Mouse (Mus musculus): Measurements from ENCODE around the gene F2.

Gene F2

GRCm38 (mm10) chr2:91636229-91636628 is at the start of gene F2:
F2 (minus strand) TSS chr2:91636414.
- in situ Hi-C loops (cut with MboI; ENCODE audit: low sequenced_read_pairs): no loop called here

- in situ Hi-C loops (cut with MboI; ENCODE audit: low sequenced_read_pairs): no loop called here
Measured at GRCm38 (mm10) chr2:91683919-91684318, 47.7 kb upstream of the F2 start.

- in situ Hi-C loops (cut with MboI; ENCODE audit: low sequenced_read_pairs): no loop called here
Measured at GRCm38 (mm10) chr2:91682850-91683249, 46.6 kb upstream of the F2 start.

- in situ Hi-C loops (cut with MboI; ENCODE audit: low sequenced_read_pairs): no loop called here
Measured at GRCm38 (mm10) chr2:91676961-91677360, 40.7 kb upstream of the F2 start.

DNA sequence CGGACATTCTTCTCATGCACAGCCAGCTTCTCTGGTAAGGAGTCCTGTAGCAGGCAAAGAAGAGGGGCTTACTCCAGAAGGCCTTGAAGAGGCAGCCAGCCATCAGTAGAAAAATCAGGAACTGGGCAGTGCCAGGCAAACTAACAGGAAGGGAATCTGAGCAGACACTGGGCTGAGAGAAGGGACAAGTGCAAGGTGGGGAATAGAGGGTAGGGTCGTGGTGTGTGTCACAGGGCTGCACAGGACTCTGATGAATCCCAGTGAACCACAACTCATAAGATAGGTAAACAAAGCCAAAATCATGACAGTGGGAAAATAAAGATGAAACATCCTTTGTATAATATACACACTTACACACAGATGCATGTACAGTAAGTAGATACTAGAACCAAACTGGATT is 40.2 kb upstream of the F2 start:
- in situ Hi-C loops (cut with MboI; ENCODE audit: low sequenced_read_pairs): no loop called here

DNA sequence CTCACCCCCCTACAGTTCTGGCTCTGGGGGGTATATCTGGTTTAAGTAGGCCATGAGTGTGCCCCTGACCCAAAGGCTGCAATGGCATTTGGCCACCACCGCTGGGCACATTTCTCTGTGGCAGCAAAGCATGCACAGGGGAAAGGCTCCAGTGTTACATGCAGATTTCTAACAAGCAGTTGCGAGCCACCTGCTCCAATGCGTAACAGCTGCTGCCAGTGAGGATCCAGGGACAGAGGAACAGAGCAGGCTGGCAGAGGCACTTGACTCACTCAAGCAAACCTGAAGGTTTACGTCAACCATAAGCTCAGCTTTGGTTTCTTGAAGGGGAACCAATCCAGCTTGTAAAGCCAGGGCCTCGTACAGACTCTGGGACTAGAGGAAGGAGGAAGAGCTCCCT is 38.7 kb upstream of the F2 start:
- in situ Hi-C loops (cut with MboI; ENCODE audit: low sequenced_read_pairs): no loop called here

GRCm38 (mm10) chr2:91673587-91673986 is 37.4 kb upstream of the F2 start:
- in situ Hi-C loops (cut with MboI; ENCODE audit: low sequenced_read_pairs): no loop called here

DNA sequence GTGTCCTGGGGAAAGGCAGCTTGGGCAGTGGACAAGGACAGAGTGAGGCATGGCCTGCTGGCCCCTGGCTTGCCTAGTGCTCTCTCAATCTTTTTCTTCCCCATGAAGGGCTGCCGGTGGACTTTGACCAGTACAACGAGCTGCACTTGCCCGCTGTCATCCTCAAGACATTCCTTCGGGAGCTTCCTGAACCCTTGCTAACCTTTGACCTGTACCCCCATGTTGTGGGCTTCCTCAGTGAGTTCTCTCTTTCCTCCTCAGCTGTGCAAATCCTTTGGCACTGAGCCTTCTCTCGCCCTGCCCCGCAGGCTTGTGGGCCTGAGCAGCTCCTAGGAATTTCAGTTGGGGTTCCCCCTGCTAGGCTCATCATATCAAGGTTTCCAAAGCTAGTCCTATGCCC is 33.8 kb upstream of the F2 start:
- in situ Hi-C loops (cut with MboI; ENCODE audit: low sequenced_read_pairs): no loop called here

DNA sequence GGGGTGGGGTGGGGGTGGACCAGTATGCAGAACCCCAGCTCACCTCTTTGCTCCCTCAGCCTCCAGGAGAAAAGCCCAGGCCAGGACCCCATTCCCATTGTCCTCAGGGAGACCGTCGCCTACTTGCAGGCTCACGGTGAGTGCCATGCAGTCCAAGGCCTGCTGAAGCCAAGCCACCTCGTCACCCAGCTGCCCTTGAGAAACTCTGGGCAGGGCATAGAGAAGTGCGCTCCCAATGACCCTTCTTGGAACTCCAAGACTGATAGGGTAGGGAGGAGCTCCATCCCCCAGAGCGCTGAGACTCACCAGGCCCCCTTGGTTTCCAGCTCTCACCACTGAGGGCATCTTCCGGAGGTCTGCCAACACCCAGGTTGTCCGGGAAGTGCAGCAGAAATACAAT is 33.1 kb upstream of the F2 start:
- in situ Hi-C loops (cut with MboI; ENCODE audit: low sequenced_read_pairs): no loop called here

DNA sequence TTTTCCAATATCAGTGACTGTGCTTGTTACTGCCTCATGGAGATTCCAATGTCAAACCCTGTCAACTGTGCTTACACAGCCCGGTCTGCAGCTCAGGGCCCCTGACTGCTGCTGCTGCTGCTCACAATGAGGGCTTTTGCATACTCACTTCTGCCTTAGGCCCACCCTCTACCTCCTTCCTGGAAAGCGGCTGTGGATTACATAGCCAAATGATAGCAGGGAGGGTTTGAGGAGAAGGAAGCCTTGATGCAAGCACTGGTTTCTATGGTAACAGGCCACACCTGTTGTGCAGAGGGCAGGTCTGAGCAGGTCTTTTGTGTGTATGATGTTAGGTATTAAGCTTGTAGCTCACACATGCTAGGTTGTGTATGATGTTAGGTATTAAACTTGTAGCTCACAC is 31.5 kb upstream of the F2 start:
- in situ Hi-C loops (cut with MboI; ENCODE audit: low sequenced_read_pairs): no loop called here

GRCm38 (mm10) chr2:91666386-91666910 is 30.2 kb upstream of the F2 start:
- in situ Hi-C loops (cut with MboI; ENCODE audit: low sequenced_read_pairs): no loop called here

GRCm38 (mm10) chr2:91664780-91665179 is 28.6 kb upstream of the F2 start:
- in situ Hi-C loops (cut with MboI; ENCODE audit: low sequenced_read_pairs): no loop called here

DNA sequence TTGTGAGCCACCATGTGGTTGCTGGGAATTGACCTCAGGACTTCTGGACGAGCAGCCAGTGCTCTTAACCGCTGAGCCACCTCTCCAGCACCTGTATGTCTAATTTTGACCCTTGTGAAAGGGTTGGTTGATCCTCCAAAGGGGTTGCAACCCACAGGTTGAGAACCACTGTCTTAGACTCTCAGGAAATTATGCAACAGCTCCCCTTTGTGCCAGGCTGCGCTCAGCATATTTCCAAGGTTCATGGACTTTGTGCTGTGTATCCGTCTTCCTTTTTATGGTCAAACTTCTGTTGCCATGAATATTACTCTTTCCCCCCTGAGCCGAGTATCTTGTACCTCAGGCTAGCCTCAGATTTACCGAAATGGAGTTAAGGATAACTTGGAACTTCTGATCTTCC is 24.8 kb upstream of the F2 start:
- in situ Hi-C loops (cut with MboI; ENCODE audit: low sequenced_read_pairs): no loop called here

DNA sequence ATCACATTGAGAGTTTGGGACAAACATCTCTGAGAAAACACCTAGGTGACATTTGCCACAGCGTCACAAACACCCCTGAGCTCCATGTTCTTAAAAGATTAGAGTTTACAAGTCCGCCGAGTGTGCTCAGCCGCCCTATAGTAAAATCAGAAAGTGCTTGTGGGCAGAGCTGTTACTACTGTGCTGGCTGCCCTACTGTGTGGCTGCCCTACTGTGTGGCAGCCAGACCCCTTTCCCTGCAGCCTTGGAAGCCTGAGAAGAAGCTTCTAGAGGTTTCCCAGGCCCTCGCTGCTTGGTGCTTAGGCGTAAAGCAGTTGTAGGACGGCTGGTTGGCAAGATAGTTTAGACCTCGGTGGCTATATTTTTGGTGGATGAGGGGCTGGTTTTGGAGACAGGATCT is 23.4 kb upstream of the F2 start:
- in situ Hi-C loops (cut with MboI; ENCODE audit: low sequenced_read_pairs): no loop called here

DNA sequence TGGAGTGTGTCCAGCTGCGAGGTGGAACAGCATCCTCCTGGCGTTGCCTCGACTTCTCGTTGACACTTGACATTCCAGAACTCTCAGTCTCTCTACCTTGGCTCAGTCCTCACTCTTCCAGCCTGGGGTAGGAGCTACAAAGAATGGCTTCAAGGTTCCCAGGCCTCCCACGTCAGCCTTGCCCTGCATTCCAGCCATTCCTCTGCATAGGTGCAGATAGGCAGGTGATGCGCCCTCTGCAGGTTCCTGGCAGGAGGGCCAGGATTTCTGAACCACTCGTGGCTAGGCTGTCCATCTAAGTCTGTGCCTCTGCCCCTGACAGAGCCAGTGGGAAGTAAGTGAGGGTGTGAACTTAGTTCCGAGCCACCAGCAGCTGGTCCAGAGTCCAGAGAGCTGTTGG is 20.6 kb upstream of the F2 start:
- in situ Hi-C loops (cut with MboI; ENCODE audit: low sequenced_read_pairs): no loop called here

- in situ Hi-C loops (cut with MboI; ENCODE audit: low sequenced_read_pairs): no loop called here
Measured at GRCm38 (mm10) chr2:91655827-91656226, 19.6 kb upstream of the F2 start.

GRCm38 (mm10) chr2:91655388-91655787 is 19.2 kb upstream of the F2 start:
- in situ Hi-C loops (cut with MboI; ENCODE audit: low sequenced_read_pairs): no loop called here

- in situ Hi-C loops (cut with MboI; ENCODE audit: low sequenced_read_pairs): no loop called here
Measured at GRCm38 (mm10) chr2:91652863-91653262, 16.6 kb upstream of the F2 start.

GRCm38 (mm10) chr2:91651458-91652258 is 15.4 kb upstream of the F2 start:
- in situ Hi-C loops (cut with MboI; ENCODE audit: low sequenced_read_pairs): no loop called here

GRCm38 (mm10) chr2:91650360-91650995 is 14.3 kb upstream of the F2 start:
- in situ Hi-C loops (cut with MboI; ENCODE audit: low sequenced_read_pairs): no loop called here

DNA sequence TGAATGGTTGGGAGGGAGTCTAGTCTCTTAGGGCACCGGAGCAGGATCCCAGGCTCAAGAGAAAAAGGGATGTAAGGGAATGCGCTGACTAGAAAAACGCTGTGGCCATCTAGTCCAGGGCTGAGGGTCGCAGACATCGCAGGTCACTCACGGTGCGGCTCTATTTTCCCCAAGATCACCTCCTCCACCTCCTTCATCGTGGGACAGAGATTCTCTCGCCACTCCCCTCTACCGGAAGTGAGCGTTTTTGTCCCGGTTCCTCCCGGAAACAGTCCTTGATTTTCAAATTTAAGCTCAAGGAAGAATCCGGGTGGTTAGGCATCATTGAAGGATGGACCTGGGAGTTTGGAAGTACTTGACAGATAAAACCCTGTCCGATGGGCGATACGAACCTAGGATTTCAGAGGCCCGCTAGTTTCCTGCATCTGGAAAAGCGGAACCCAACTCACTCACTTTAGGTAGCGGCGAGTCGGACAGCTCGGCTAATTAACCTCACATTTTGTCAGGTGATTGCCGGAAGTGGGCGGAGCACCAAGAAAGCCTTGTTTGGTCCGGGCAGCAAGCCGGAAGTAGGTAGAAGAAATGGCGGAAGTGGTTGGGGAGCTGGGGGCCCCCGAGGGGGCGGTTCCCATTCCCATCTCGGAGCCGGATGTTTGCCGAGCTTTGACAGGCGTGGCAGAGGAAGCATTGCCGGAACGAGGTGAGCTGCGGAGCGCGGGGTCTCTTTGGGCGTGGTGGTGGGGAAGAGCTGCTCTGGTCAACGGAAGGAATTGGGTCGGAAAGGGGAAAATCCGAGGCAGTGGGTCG is 13.5 kb upstream of the F2 start, which contains the start of the genes Zfp408 and Arhgap1:
Gene Zfp408 (minus strand): TSS at position 239 of the 807 bp plus-strand sequence.
Gene Arhgap1 (plus strand): TSS at position 308 of the 807 bp plus-strand sequence.
- in situ Hi-C loops (cut with MboI; ENCODE audit: low sequenced_read_pairs): no loop called here

Measured in CH12F3 (cell line).